Mouse (Mus musculus): ENCODE measurements around the gene Kcnh2. TPM values are rescaled to one million over a fixed set of nuclear protein-coding genes. Genes with fewer than 3 reads are reported as not detected.

The Kcnh2 gene
- total and polyA plus RNA-seq, 3 experiments = 1.8 to 6.8 TPM; not detected in 1

GRCm38 (mm10) chr5:24329965-24330298, 21.5 kb downstream of the Kcnh2 start:
- Histone ChIP-seq H3K9me3 (replicated peaks; ENCODE audit: insufficient read depth, low read length) (no peaks in the 10 kb centered on the region), H3K4me3 (ENCODE audit: control insufficient read depth in 1 of 2, insufficient read depth in 1 of 2, low read depth in 2 of 2, low read length in 2 of 2) (no peak overlapping the region), H3K27ac (ENCODE audit: control insufficient read depth, low read depth, low read length) (no peak overlapping the region), H3K27me3 (ENCODE audit: control insufficient read depth in 1 of 2, insufficient read depth in 2 of 2, low read length in 2 of 2) (no peaks in the 10 kb centered on the region), H3K36me3 (ENCODE audit: control insufficient read depth in 1 of 2, insufficient read depth in 2 of 2, low read length in 2 of 2) (no peaks in the 10 kb centered on the region), H3K79me2 (ENCODE audit: control insufficient read depth, insufficient read depth, low read length, poor library complexity) (no peaks in the 10 kb centered on the region), H3K9ac (ENCODE audit: control insufficient read depth, low read depth, low read length, poor library complexity, severe bottlenecking) (no peak overlapping the region), H3K4me1 (ENCODE audit: control insufficient read depth in 1 of 2, insufficient read depth in 2 of 2, low read length in 2 of 2) (no peaks in the 10 kb centered on the region)
- no peak for TF ChIP-seq RCOR1 (IDR thresholded peaks at IDR 0.05; ENCODE audit: low read depth, low read length)
- TF ChIP-seq E2F4 (IDR thresholded peaks at IDR 0.05; ENCODE audit: borderline replicate concordance, low read depth, low read length) = no peak
- no peak for TF ChIP-seq ZNF384 (IDR thresholded peaks at IDR 0.05; ENCODE audit: low read depth, low read length)
- TF ChIP-seq USF2 (IDR thresholded peaks at IDR 0.05; ENCODE audit: borderline replicate concordance in 1 of 2, insufficient read depth in 1 of 2, low read depth in 1 of 2, low read length in 2 of 2) = no peak
- TF ChIP-seq TCF12 (IDR thresholded peaks at IDR 0.05; ENCODE audit: low read depth, low read length) = no peak
- TF ChIP-seq MEF2A (IDR thresholded peaks at IDR 0.05; ENCODE audit: extremely low read depth, insufficient replicate concordance, low read depth, low read length, poor library complexity, severe bottlenecking) = no peak
- no peak for DNase-seq (ENCODE audit: low read depth, low spot score)

- Histone ChIP-seq H3K36me3 (ENCODE audit: control insufficient read depth in 1 of 2, insufficient read depth in 2 of 2, low read length in 2 of 2) (no peaks in the 10 kb centered on the region), H3K4me3 (ENCODE audit: control insufficient read depth in 1 of 2, insufficient read depth in 1 of 2, low read depth in 2 of 2, low read length in 2 of 2) (no peak overlapping the region), H3K9me3 (replicated peaks; ENCODE audit: insufficient read depth, low read length) (no peaks in the 10 kb centered on the region), H3K79me2 (ENCODE audit: control insufficient read depth, insufficient read depth, low read length, poor library complexity) (no peaks in the 10 kb centered on the region), H3K27me3 (ENCODE audit: control insufficient read depth in 1 of 2, insufficient read depth in 2 of 2, low read length in 2 of 2) (no peaks in the 10 kb centered on the region), H3K9ac (ENCODE audit: control insufficient read depth, low read depth, low read length, poor library complexity, severe bottlenecking) (no peak overlapping the region), H3K27ac (ENCODE audit: control insufficient read depth, low read depth, low read length) (no peak overlapping the region), H3K4me1 (ENCODE audit: control insufficient read depth in 1 of 2, insufficient read depth in 2 of 2, low read length in 2 of 2) (no peaks in the 10 kb centered on the region)
- DNase-seq (ENCODE audit: low read depth, low spot score) = no peak
- TF ChIP-seq ZC3H11A (IDR thresholded peaks at IDR 0.05; ENCODE audit: low read depth, low read length) (no peak), ZKSCAN1 (IDR thresholded peaks at IDR 0.05; ENCODE audit: low read depth, low read length) (no peak), ELF1 (IDR thresholded peaks at IDR 0.05; ENCODE audit: low read depth, low read length) (no peak), USF2 (IDR thresholded peaks at IDR 0.05; ENCODE audit: borderline replicate concordance in 1 of 2, insufficient read depth in 1 of 2, low read depth in 1 of 2, low read length in 2 of 2) (no peak), NELFE (IDR thresholded peaks at IDR 0.05; ENCODE audit: low read depth, low read length) (no peak), KAT2A (conservative IDR thresholded peaks at IDR 0.05; ENCODE audit: low read depth, low read length) (no peak), MAFK (IDR thresholded peaks at IDR 0.05; ENCODE audit: borderline replicate concordance, low read depth, low read length) (no peak), POLR2AphosphoS2 (IDR thresholded peaks at IDR 0.05; ENCODE audit: low read length) (no peak), UBTF (IDR thresholded peaks at IDR 0.05; ENCODE audit: borderline replicate concordance, insufficient read depth, low read depth, low read length) (no peak), E2F4 (IDR thresholded peaks at IDR 0.05; ENCODE audit: borderline replicate concordance, low read depth, low read length) (no peak)
These were observed 22.0 kb downstream of the Kcnh2 start for GRCm38 (mm10) chr5:24329212-24329964.
